Mouse (Mus musculus) erythroblast, embryonic 14.5 days (primary cell): ENCODE results near the gene Actrt2.

Source experiments
- GATA1 ChIP-seq: IDR thresholded peaks from 2 replicates; pipeline ENCODE4 v1.6.1; 2012; ENCODE audit warnings: low read length, inconsistent platforms, mixed read lengths
- TAL1 ChIP-seq: IDR thresholded peaks from 3 replicates; pipeline ENCODE4 v1.6.1; 2012; ENCODE audit warnings: low read length, inconsistent platforms, mixed read lengths

DNA sequence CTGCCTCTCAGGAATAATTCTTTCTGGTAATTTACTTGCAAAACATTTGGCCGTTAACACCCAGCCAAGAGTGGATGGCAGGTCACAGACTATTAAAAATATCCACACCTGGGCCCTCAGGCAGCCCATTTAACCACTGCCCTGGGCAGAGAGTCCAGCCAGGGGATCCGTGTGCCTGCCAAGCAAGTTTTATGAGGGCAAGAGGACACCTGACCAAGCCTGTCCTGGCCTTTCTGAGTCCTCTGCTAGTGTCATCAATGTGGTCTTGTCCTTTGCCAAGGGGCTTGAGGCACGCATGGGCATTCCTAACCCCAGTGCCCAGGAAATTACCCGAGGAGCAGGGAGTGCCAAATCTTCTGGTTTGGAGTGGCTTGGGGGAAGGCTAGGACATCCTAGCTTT, 38.0 kb upstream of the Actrt2 start:
- TF ChIP-seq GATA1 (no peak), TAL1 (no peak)
